Mouse (Mus musculus) brain, adult 2 months (tissue): ENCODE results near the gene Tada2a.

Experiments used
- DNase-seq: peaks from one replicate; pipeline ENCODE4 v3.0.0; 2011; ENCODE audit warnings: low read depth, low spot score

Tada2a gene

DNA sequence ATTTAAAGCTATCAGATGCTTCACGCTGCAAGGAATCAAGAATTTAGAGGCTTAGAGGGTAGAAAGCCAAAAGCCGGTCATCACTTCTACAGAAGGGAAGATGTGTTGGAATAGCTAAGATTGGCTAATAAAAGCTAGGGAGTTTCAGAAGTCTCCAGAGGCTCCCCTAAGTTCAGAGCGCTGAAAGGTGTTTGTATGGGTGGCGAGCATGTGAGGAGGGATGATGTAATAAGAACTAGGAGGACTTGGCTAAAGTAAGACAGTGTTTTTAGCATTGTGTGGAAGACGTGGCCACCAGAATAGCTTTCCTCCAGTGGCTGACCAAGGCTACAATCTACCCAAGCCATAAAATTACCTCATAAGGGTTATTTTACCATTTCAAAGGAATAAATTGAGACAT is 15.8 kb downstream of the Tada2a start:
- peak; percentile 49 for DNase-seq

DNA sequence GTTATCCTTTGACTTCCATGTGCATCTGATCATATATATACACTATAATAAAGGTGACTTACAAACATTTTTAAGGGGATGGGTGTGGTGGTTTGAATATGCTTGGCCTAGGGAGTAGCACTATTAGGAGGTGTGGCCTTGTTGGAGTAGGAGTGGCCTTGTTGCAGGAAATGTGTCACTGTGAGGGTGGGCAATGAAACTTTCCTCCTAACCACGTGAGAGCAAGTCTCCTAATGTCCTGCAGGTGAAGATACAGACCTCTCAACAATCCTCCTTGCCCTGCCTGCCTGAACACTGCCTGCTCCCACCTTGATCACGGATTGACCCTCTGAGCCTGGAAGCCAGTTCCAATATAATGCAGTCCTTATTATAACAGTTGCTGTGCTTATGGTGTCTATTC is 22.3 kb downstream of the Tada2a start:
- no peak for DNase-seq

DNA sequence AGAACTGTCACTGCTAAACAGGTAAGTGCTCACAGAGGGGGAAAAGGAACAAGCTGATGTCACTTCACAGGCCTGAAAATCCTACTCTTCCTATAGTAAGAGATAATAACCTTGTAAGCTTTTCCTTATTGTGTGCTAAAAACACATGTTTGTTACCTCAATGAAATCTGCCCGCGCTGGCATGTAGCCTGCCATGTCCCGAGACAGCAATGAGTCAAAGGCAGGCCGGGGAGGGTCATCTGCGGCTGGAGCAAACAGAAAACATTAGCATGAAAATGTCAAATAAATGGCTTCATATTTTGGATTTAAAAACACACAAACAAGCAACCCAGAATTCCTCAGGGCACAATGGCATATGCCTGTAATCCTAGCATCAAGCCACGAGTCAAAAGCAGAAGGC is 25.4 kb downstream of the Tada2a start:
- DNase-seq = no peak

- DNase-seq = no peak
Measured at GRCm38 (mm10) chr11:84101182-84101581, 28.2 kb downstream of the Tada2a start.

DNA sequence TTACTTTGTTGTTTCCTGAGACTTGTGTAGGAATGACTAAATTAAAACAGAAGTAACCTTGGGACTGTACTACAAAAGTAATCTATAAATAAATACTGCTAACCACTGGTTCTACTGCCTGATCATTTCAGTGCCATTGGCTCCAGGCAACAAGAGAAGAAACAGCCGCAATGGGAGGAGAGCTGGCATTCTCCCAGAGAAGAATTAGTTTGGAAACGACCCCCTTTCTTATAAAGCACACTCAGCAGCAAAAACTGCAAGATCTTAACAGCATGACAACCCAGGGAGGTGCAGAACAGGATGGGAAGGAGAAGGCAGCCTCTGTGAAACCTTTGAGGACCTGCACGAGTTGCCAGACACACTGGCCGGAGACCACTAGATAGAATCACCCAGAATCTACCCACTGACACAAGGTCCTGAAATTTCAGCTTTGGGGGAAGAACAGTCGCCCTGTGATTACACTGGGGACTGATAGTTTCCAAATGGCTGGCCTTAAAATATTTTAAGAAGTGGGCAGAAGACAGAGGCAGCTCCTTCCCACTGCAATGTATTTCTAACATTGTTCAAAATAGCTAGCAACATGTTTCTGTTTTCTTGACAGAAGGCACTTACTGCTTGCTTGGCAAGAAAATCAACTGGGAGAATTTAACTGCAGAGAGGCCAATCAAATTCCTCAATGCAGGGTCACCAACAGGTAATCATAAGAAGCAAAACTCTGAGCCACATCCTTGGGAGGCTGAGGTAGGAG is 32.0 kb downstream of the Tada2a start:
- DNase-seq = peak; percentile 71

GRCm38 (mm10) chr11:84095084-84095483 is 34.3 kb downstream of the Tada2a start:
- no peak for DNase-seq

- DNase-seq = no peak
Measured at GRCm38 (mm10) chr11:84090572-84090971, 38.8 kb downstream of the Tada2a start.

DNA sequence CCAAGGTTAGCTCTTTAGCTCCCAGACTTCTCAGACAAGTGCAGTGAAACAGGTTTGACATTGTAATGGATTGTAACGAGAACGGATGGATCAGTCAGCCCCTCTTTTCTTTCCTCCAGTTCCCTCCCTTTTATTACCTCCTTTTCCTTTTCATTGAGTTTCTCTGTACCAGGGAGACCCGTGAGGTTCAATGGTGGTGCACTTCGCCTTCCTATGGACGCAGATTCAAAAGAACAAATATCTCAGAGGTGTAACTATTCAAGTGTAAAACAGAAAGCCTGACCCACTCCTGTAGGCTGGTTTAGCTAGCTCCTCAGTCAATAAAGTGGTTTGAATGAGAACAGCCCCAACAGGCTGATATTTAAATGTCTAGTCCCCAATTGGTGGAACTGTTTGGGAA is 47.5 kb downstream of the Tada2a start:
- DNase-seq = no peak

GRCm38 (mm10) chr11:84080327-84080726 is 49.1 kb downstream of the Tada2a start:
- no peak for DNase-seq

GRCm38 (mm10) chr11:84079887-84080286 is 49.5 kb downstream of the Tada2a start:
- no peak for DNase-seq

- DNase-seq = peak; percentile 39
Measured at GRCm38 (mm10) chr11:84079361-84079760, 50.0 kb downstream of the Tada2a start.

DNA sequence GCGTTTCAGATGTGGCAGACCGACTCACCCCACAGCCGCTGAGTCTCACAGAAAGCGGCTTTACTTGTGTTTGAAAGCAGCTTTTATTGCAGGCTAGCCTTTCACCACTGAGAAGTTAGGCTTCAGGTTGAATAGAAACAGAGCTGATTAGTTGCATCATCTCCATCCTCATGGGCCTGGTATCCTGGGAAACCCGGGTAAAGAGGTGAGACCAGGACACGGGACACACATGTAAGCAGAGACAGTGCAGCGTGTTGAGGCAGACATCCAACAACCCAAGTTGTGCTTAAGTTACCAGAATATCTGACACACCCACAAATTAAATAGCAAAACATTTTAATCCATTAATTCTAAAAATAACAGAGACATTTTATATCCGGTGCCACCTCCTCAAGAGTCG is 50.8 kb downstream of the Tada2a start:
- DNase-seq = peak; percentile 40

GRCm38 (mm10) chr11:84077008-84077407 is 52.4 kb downstream of the Tada2a start:
- peak; percentile 50 for DNase-seq

- DNase-seq = peak; percentile 78
Measured at GRCm38 (mm10) chr11:84073816-84074764, 55.3 kb downstream of the Tada2a start.

DNA sequence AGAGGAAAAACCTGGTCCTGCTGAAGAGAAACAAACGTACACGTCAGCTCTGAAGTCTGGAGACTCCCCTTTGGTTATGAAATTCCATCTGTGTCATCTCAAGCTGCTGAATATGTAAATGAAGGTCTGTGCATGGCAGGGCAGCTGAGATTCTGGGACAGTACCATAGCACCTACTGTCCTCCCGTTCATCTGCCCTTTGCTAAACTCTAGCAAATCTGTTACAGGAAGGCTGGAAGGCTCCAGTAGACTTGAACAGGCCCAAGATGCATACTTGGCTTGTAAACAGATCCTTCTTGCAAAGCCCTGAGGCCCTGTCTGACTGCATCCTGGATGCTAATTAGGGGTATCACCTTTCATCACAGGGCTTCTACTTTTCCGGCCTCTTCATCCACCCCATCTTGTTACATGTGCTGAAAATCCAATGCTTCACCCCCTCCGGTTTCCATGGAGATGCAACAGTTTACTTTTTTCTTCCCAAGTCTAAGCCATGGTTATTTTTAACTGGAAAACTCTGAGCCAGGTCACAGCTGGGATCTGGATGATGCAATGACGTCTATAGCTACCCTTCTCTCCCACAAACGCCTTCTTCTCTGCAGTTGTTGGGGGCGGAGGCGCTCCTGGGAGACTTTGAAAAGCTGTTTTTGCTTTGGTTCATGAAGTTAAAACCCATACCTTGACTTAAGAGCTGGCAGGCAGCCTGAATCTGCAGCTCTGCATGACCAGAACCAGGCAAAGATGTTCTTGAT is 56.3 kb downstream of the Tada2a start:
- DNase-seq = peak; percentile 93

DNA sequence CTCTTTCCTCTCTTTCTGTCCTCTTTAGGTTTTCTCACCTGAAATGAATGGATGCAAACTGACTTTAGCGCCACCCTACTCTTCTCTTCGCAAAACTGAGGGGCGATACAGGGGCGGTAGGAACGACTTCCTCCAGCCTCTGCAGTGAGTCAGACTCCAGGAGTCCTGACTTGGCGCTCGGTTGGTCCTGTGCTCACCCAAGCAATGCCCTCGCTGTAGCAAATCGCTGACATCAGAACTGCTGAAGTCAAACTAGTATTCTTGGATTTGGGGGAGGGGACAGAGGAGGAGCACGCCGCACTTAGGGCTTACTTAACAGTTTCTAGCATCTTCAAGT is 60.4 kb downstream of the Tada2a start, which contains the start of gene Dusp14:
Dusp14 (minus strand) TSS at position 228 of the 337 bp plus-strand sequence.
- DNase-seq = peak; percentile 77

- peak; percentile 80 for DNase-seq
Measured at GRCm38 (mm10) chr11:84068191-84069033, 61.0 kb downstream of the Tada2a start.

DNA sequence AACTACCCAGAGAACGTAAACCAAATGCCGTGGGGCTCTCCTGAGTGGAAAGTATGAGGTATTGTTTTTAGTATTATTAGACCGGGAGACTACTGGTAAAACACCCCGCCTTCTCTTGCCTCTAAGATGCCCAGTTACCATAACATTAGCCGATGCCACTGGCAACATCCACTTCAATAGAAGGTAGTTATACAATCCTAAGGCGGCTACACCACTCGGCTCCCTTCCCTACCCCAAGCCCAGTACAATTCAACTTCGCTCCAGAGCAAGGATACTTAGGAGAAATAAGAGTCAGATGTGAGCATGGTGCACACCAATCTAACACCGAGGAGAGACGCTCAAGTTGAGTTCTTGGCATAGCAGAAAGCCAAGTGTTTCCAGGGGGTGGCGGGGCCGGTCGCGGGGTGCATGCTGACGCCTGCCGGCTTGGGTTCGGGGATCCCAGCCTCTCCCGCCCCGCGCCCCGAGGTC is 61.6 kb downstream of the Tada2a start:
- DNase-seq = peak; percentile 53

GRCm38 (mm10) chr11:84066927-84067645 is 62.3 kb downstream of the Tada2a start:
- DNase-seq = peak; percentile 97

- peak; percentile 81 for DNase-seq
Measured at GRCm38 (mm10) chr11:84066071-84066481, 63.3 kb downstream of the Tada2a start.
